Mouse (Mus musculus): ENCODE data around the gene Pcsk4. TPM values are rescaled to one million over a fixed set of nuclear protein-coding genes. Genes with fewer than 3 reads are reported as not detected.

The Pcsk4 gene
- polyA plus RNA-seq (2015; fragmentation: Nextera tagmentation; extraction: Ambion mirVana), result 8.1 and 8.8 TPM in 2 replicates

GRCm38 (mm10) chr10:80329273-80330081 is at the start of gene Pcsk4, which contains the start of gene Reep6:
Pcsk4 (minus strand) TSS chr10:80329498.
Reep6 (plus strand) TSS chr10:80329953.
- no peaks in the 10 kb centered on the region for H3K9me3 ChIP-seq
- 0 out of 2 replicates have a peak, but pooled peaks cover 2% of the 10 kb centered on the region for H3K36me3 ChIP-seq
- 3% methylated on average over 36 of the region's 36 CpGs for whole genome bisulfite sequencing
- ATAC-seq, result peak; percentile 91
- peaks cover 40% of the 10 kb centered on the region for H3K4me1 ChIP-seq (replicated peaks)
- peak within 1 kb of the TSS; percentile 93 for H3K4me2 ChIP-seq (replicated peaks)
- no peaks in the 10 kb centered on the region for H3K27me3 ChIP-seq (replicated peaks)
- H3K4me3 ChIP-seq (replicated peaks), result peak within 1 kb of the TSS; percentile 53
- H3K27ac ChIP-seq, result peak within 1 kb of the TSS; percentile 84
- H3K9ac ChIP-seq, result peak within 1 kb of the TSS; percentile 58

- 0 out of 2 replicates have a peak, but pooled peaks cover 3% of the 10 kb centered on the region for H3K4me1 ChIP-seq (replicated peaks)
- H3K36me3 ChIP-seq, result peaks cover 20% of the 10 kb centered on the region
- ATAC-seq, result no peak
- H3K27me3 ChIP-seq (replicated peaks), result no peaks in the 10 kb centered on the region
- no peak overlapping the region for H3K27ac ChIP-seq
- H3K4me3 ChIP-seq (replicated peaks), result no peak overlapping the region
- no peaks in the 10 kb centered on the region for H3K9me3 ChIP-seq
- WGBS, result 48% methylated on average over 10 of the region's 10 CpGs
- no peak overlapping the region; the same call in 1 of the 2 replicates for H3K9ac ChIP-seq
- H3K4me2 ChIP-seq (replicated peaks), result no peak overlapping the region
Observed at GRCm38 (mm10) chr10:80377716-80378115, 48.4 kb upstream of the Pcsk4 start.

- H3K9me3 ChIP-seq, result no peaks in the 10 kb centered on the region
- H3K9ac ChIP-seq, result no peak overlapping the region
- peaks cover 7% of the 10 kb centered on the region for H3K36me3 ChIP-seq
- ATAC-seq, result no peak
- no peaks in the 10 kb centered on the region for H3K27me3 ChIP-seq (replicated peaks)
- H3K4me1 ChIP-seq (replicated peaks), result peaks cover 9% of the 10 kb centered on the region; the same call in 1 of the 2 replicates
- H3K4me2 ChIP-seq (replicated peaks), result no peak overlapping the region
- no peak overlapping the region for H3K4me3 ChIP-seq (replicated peaks)
- no peak overlapping the region for H3K27ac ChIP-seq
- WGBS, result 3% methylated on average over 7 of the region's 7 CpGs
Observed at GRCm38 (mm10) chr10:80376160-80376559, 46.9 kb upstream of the Pcsk4 start.

GRCm38 (mm10) chr10:80374063-80374462 is 44.8 kb upstream of the Pcsk4 start:
- H3K4me1 ChIP-seq (replicated peaks), result peaks cover 7% of the 10 kb centered on the region; the same call in 1 of the 2 replicates
- no peaks in the 10 kb centered on the region for H3K27me3 ChIP-seq (replicated peaks)
- no peak overlapping the region for H3K4me2 ChIP-seq (replicated peaks)
- no peak overlapping the region for H3K4me3 ChIP-seq (replicated peaks)
- H3K36me3 ChIP-seq, result no peaks in the 10 kb centered on the region
- no peak overlapping the region for H3K27ac ChIP-seq
- H3K9me3 ChIP-seq, result no peaks in the 10 kb centered on the region
- no peak overlapping the region for H3K9ac ChIP-seq
- WGBS, result 29% methylated on average over 6 of the region's 6 CpGs
- ATAC-seq, result 0 out of 2 replicates have a peak, but pooled peaks have one; percentile 41

GRCm38 (mm10) chr10:80372706-80373105 is 43.4 kb upstream of the Pcsk4 start:
- Histone ChIP-seq H3K27ac (no peak overlapping the region), H3K4me2 (replicated peaks) (no peak overlapping the region), H3K9me3 (no peaks in the 10 kb centered on the region), H3K4me3 (replicated peaks) (no peak overlapping the region), H3K27me3 (replicated peaks) (no peaks in the 10 kb centered on the region), H3K4me1 (replicated peaks) (peaks cover 7% of the 10 kb centered on the region; the same call in 1 of the 2 replicates), H3K9ac (no peak overlapping the region), H3K36me3 (no peaks in the 10 kb centered on the region)
- WGBS, result 83% methylated on average over 6 of the region's 6 CpGs
- no peak for ATAC-seq

GRCm38 (mm10) chr10:80371983-80372382 is 42.7 kb upstream of the Pcsk4 start:
- peak overlapping the region; percentile 42; the same call in 1 of the 2 replicates for H3K4me2 ChIP-seq (replicated peaks)
- WGBS, result 51% methylated on average over 9 of the region's 9 CpGs
- no peaks in the 10 kb centered on the region for H3K27me3 ChIP-seq (replicated peaks)
- no peak overlapping the region for H3K27ac ChIP-seq
- H3K36me3 ChIP-seq, result no peaks in the 10 kb centered on the region
- H3K4me1 ChIP-seq (replicated peaks), result peaks cover 7% of the 10 kb centered on the region; the same call in 1 of the 2 replicates
- 0 out of 2 replicates have a peak overlapping the region, but pooled peaks have one; percentile 4 for H3K9ac ChIP-seq
- no peaks in the 10 kb centered on the region for H3K9me3 ChIP-seq
- ATAC-seq, result no peak
- no peak overlapping the region for H3K4me3 ChIP-seq (replicated peaks)

- H3K9me3 ChIP-seq, result no peaks in the 10 kb centered on the region
- no peaks in the 10 kb centered on the region for H3K36me3 ChIP-seq
- H3K9ac ChIP-seq, result no peak overlapping the region
- H3K4me2 ChIP-seq (replicated peaks), result peak overlapping the region; percentile 42
- H3K4me1 ChIP-seq (replicated peaks), result peaks cover 7% of the 10 kb centered on the region; the same call in 1 of the 2 replicates
- WGBS, result 7% methylated on average over 12 of the region's 12 CpGs
- peak; percentile 53 for ATAC-seq
- H3K27me3 ChIP-seq (replicated peaks), result no peaks in the 10 kb centered on the region
- H3K27ac ChIP-seq, result no peak overlapping the region
- peak overlapping the region; percentile 10; the same call in 1 of the 2 replicates for H3K4me3 ChIP-seq (replicated peaks)
Observed at GRCm38 (mm10) chr10:80371411-80371966, 42.2 kb upstream of the Pcsk4 start.

- Histone ChIP-seq H3K36me3 (no peaks in the 10 kb centered on the region), H3K4me1 (replicated peaks) (peaks cover 7% of the 10 kb centered on the region; the same call in 1 of the 2 replicates), H3K9ac (no peak overlapping the region), H3K27ac (no peak overlapping the region), H3K4me3 (replicated peaks) (no peak overlapping the region), H3K27me3 (replicated peaks) (peaks cover 4% of the 10 kb centered on the region; the same call in 1 of the 2 replicates), H3K4me2 (replicated peaks) (no peak overlapping the region), H3K9me3 (no peaks in the 10 kb centered on the region)
- ATAC-seq, result no peak
- 80% methylated on average over 21 of the region's 21 CpGs for WGBS
Observed at GRCm38 (mm10) chr10:80369995-80370747, 40.9 kb upstream of the Pcsk4 start.

- ATAC-seq, result no peak
- no peak overlapping the region for H3K4me2 ChIP-seq (replicated peaks)
- H3K9ac ChIP-seq, result no peak overlapping the region
- peaks cover 7% of the 10 kb centered on the region; the same call in 1 of the 2 replicates for H3K4me1 ChIP-seq (replicated peaks)
- H3K27me3 ChIP-seq (replicated peaks), result peaks cover 18% of the 10 kb centered on the region; the same call in 1 of the 2 replicates
- H3K4me3 ChIP-seq (replicated peaks), result no peak overlapping the region
- H3K36me3 ChIP-seq, result no peaks in the 10 kb centered on the region
- no peaks in the 10 kb centered on the region for H3K9me3 ChIP-seq
- no peak overlapping the region for H3K27ac ChIP-seq
- WGBS, result 81% methylated on average over 6 of the region's 6 CpGs
Observed at GRCm38 (mm10) chr10:80368392-80368791, 39.1 kb upstream of the Pcsk4 start.

- H3K9ac ChIP-seq, result no peak overlapping the region
- peaks cover 7% of the 10 kb centered on the region; the same call in 1 of the 2 replicates for H3K4me1 ChIP-seq (replicated peaks)
- 49% methylated on average over 5 of the region's 5 CpGs for WGBS
- no peak overlapping the region for H3K4me2 ChIP-seq (replicated peaks)
- H3K9me3 ChIP-seq, result no peaks in the 10 kb centered on the region
- no peak overlapping the region for H3K27ac ChIP-seq
- H3K36me3 ChIP-seq, result no peaks in the 10 kb centered on the region
- H3K4me3 ChIP-seq (replicated peaks), result no peak overlapping the region
- ATAC-seq, result 0 out of 2 replicates have a peak, but pooled peaks have one; percentile 13
- peaks cover 18% of the 10 kb centered on the region; the same call in 1 of the 2 replicates for H3K27me3 ChIP-seq (replicated peaks)
Observed at GRCm38 (mm10) chr10:80367954-80368353, 38.7 kb upstream of the Pcsk4 start.

- Histone ChIP-seq H3K4me2 (replicated peaks) (no peak overlapping the region), H3K36me3 (no peaks in the 10 kb centered on the region)
- WGBS, result 70% methylated on average over 6 of the region's 6 CpGs
Observed at GRCm38 (mm10) chr10:80365736-80366135, 36.4 kb upstream of the Pcsk4 start.

More at GRCm38 (mm10) chr10:80365736-80366135, 36.4 kb upstream of the Pcsk4 start:
- H3K27me3 ChIP-seq (replicated peaks), result peaks cover 18% of the 10 kb centered on the region; the same call in 1 of the 2 replicates
- H3K9ac ChIP-seq, result no peak overlapping the region
- H3K27ac ChIP-seq, result no peak overlapping the region
- H3K4me1 ChIP-seq (replicated peaks), result no peaks in the 10 kb centered on the region
- no peak for ATAC-seq
- no peak overlapping the region for H3K4me3 ChIP-seq (replicated peaks)
- H3K9me3 ChIP-seq, result no peaks in the 10 kb centered on the region

Measured in intestine, embryonic 15.5 days (tissue).